Mouse (Mus musculus): ENCODE data around the gene Mcrip1.
"Not testable (repeated sequence)": the region's sequence is repeated elsewhere in the genome, so short reads cannot be mapped to it uniquely, and the experiment has no call there.

The Mcrip1 gene

DNA sequence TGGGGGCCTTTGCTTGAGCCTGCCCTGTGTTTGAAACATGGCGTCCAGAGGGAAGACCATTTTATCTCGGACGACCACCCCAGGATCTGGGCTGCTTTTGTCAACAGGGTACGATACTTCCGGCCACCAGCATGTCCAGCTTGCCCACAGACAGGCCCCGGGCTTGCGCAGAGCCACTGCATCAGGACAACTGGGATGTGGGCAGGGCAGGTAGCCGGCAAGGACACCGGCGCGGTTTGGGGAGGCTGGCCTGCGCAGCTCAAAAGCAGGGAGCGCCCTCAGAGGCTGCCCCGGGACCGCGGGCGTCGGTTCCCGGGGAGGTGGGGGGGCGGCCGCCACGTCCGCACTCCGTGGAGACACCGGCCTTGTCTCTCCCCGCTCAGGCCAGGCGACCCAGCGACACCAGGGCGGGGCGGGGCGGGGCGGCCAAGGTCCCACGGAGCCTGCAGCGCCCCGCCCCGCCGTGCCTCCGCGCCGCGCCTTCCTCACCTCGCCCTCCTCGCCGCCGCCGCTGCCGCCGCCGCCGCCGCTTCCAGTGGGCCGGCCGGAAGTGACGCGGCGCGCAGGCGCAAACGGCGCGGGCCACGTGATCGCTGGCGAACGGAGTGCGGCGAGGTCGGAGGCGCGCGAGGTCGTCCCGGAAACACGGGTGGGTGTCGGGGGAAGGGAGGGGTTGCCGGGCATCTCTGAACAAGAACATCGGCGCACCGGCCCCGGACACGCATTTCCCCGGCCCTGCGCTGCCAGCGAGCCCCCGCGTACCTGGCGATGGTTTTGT lies at the start of gene Mcrip1:
Gene Mcrip1 (minus strand): TSS at position 560 of the 778 bp plus-strand sequence.
- peak; percentile 93 for DNase-seq (ENCODE audit: low spot score in 2 of 2)

DNA sequence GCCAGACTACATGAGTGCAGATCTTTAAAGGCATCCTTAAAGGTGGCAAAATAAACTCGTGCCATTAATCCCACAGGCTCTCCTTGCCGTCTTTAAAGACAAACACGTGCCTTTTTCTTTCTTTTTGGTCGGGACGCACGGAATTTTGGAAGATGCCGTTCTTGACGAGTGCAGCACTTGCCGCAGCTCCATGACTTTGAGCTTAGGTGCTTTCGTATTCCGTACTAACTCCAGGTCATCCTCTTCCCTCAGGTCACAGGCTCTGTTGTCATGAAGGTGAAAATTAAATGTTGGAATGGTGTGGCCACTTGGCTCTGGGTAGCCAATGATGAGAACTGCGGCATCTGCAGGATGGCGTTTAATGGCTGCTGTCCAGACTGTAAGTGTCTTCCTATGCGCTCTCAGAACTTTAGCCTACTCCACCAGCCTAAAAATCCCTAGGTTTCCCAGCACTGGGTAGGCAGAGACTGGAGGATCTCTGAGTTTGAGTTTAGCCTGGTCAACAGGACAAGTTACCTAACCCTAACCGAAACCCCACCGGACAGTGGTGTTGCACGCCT lies 49.5 kb upstream of the Mcrip1 start:
- no peak for DNase-seq (ENCODE audit: low spot score in 2 of 2)

DNA sequence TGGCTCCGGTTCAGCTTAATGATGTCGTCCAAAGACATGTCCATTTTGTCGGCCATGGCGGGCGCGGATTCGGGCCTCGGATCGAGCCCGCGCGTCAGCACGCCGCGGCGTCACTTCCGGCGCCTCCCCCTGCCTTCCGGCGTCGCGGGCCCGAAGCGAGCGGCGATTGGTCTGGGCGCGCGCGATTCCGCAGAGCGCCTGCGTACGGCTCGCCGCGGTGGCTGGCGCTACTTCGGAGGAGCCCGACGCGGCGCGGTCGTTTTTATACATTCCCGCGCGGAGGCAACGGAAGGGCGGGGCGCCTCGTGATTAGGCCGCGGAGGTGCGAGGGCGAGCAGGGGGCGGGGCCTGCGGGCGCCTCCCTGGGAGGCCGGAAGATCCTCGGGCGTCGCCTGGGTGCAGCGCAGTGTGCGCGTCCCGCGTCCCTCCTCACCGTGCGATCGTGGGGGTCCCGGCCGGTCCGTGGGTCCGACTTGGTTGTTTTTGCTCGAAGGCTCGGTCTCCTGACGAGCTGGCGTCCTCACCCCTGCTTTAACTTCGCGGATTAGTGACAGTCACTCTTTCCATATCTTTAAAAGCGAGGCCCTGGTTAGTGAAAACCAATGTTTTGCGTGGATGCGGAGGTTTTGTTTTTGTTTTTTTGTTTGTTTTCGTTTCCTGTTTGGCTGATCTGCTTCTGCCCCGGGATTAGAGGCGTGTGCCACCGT lies 48.9 kb upstream of the Mcrip1 start, which contains the start of the genes Alyref and Anapc11:
Gene Alyref (minus strand): TSS at position 83 of the 707 bp plus-strand sequence.
Gene Anapc11 (plus strand): TSS at position 139 of the 707 bp plus-strand sequence.
- peak; percentile 94 for DNase-seq (ENCODE audit: low spot score in 2 of 2)

DNA sequence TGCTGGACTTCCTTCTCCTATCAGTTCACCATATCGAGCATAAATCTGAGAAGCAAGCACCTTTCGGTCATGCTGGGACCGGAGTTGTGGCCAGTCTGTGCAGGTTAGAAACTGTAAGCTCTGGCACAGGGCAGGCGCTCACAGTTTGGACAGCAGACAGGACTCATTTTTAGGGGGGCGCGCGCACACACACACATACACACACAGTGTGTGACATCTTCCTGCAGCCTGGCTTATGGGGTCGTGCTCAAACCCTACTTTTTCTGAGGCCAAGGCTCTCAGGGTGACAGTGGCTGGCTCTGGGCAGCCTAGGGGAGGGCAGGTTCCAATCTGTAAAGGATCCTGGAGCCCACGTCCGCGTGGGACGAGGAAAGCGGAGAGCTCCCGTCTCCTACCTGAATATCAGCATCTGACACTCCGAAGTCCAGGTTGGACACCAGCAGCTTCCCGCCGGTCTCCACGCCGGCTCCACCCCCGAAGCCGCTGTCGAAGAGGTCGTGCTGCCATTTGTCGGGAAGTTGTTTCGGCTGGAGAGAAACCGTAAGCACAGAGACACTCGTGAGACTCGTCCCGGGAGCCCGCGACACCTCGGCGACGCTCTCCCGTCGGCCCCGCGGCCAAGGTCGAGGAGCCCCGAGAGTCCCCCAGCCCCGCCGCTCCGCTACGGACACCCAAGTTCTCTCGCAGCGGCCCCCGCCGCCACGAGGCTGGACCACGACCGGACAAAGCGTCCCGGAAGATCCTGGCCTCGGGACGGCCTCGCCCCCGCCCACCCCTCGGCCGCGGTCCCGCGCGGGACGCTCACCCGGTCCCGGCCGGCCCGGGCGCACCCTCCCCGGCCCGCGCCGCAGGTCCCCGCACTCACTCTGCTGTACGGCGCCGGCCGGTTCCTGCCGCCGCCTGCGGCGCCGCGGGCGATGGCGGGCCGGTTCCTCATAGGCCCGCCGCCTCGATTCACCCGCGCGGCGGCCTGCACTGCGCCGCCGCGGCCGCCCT lies 48.0 kb upstream of the Mcrip1 start:
- peak in 1 of 2 experiments; percentile 24 for DNase-seq (ENCODE audit: low spot score in 2 of 2)

DNA sequence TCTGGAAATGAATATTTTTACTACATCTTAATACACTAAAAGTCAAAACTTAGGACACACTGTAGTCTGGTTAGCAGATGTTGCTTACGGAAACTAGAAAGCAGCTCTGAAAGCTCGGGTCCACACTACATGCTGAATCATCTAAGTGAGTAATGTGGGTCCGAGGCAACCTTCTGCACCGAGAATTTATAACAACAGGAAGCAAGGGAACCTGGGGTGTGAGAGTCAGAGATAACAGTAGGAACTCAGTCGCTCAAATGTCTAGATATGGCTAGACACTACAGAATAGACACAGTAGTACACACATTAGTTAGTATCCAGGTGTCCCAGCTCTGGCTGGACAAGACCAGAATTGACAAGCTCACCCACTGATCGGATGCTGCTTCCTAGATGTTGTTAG lies 39.0 kb upstream of the Mcrip1 start:
- no peak for DNase-seq (ENCODE audit: low spot score in 2 of 2)

DNA sequence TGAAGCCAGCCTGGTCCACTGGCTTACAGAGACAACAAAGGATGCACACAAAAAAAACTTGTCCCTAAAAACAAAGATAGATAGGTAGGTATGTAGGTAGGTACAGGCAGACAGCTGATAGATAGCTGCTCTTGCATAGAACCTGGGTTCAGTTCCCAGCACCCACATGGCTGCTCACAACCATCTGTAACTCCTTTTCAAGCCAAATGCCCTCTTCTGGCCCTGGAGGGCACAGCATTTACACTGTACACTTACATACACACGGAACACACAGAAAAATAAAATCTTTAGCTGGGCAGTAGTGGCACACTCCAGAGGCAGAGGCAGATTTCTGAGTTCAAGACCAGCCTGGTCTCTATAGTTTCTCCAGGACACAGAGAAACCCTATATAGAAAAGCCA lies 34.4 kb upstream of the Mcrip1 start:
- DNase-seq (ENCODE audit: low spot score in 2 of 2), result no peak

DNA sequence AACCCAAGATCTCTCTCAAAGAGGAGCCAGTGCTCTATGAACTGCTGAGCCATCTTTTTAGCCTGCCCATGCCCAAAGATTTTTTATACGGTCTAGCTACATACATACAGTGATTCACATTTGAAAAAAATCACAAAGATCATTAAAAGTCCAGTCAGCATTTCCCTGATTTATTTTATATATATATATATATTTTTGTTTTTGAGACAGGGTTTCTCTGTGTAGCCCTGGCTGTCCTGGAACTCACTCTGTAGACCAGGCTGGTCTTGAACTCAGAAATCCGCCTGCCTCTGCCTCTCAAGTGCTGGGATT lies 33.4 kb upstream of the Mcrip1 start:
- not testable (repeated sequence) for DNase-seq (ENCODE audit: low spot score in 2 of 2)

DNA sequence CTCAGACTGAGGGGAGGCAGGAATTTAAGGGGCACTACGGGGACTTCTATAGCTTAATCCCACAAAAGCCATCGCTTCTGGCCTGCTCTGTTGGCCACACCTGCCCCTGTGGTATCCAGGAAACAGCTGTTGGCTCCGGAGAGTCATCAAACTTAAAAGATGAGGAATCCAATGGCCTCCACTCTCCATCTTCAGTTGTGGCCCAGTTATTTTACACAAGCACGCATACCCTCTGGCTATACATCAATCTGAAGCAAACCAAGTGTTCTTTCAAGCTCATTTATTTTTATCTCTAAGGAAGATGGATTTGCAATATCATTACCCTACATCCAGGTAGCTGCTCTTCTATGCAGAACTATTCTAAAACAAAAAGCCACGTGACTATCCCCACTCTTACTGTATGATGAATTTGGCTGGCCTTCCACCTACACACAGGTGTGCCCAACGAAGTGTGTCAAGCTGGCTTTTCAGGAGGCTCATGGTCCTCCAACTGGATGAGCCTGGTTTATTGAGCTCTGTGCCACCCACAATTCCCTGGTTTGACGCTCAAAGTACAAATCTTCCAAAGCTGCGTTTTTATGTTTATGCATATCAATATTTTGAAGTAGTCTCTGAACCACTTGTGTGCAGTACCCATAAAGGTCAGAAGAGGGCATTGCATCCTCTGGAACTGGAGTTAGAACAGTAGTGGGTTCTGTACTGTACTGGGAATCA lies 32.9 kb upstream of the Mcrip1 start:
- peak; percentile 37 to 54 for DNase-seq (ENCODE audit: low spot score in 2 of 2)

DNA sequence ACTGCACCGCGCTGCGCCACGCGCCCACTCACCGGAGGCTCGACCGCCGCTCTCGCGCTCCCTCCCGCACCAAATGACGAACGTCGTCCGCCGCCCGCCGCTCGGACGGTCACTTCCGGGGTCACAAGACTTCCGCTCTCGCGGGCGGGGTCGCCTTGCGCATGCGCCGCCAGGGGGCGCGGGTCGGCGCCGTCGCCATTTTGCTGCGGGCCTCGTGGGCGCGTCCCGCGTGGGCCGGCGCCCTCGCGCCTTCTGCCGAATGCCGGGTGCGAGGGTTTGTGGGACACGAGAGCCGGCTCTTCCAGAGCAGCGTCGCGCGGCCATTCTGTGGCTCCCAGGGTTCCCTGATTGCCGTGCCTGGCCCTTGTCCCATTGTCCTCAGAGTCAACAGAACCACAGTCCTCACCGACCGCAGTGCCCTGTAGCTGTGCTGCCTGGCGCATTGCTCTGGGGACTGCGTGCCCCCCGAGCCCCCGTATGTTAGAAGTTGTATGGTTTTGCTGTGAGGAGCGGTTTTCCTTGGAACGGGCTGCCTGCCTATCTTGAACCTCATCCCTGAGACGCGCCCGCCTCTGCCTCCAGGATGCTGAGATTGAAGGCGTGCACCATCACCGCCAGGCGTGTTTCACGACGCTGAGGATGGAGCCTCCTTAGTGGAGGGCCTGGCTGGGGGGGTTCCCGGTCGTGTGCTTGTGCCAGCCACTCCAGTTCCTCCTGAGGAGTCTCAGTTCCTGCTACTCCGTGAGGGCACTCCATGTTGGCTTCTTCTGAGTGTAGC lies 32.2 kb upstream of the Mcrip1 start, which contains the start of gene Arhgdia:
Gene Arhgdia (minus strand): TSS at position 135 of the 778 bp plus-strand sequence.
- DNase-seq (ENCODE audit: low spot score in 2 of 2), result peak; percentile 84 to 88

DNA sequence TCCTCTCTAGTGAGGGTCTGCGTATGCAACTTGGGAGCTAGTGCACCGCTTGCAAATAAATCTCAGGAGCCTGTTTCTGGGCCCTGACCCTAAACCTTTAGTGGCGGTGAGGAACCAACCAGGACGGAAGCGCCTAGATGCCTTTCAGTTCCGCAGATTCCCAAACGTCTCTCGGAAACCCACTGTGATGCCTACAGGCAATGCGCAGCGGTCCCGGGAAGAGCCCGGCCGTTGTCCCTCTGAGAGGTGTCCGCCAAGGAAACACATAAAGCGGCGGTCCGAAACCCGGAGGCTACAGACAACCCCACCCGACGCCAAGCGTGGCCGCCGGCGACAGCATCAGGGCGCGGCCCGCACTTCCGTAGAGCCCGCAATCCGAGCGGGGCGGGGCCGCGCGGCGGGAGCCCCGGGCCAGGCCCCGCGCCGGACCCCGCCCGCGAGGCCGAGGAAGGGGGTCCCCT lies 31.4 kb upstream of the Mcrip1 start:
- peak; percentile 48 for DNase-seq (ENCODE audit: low spot score in 2 of 2)

DNA sequence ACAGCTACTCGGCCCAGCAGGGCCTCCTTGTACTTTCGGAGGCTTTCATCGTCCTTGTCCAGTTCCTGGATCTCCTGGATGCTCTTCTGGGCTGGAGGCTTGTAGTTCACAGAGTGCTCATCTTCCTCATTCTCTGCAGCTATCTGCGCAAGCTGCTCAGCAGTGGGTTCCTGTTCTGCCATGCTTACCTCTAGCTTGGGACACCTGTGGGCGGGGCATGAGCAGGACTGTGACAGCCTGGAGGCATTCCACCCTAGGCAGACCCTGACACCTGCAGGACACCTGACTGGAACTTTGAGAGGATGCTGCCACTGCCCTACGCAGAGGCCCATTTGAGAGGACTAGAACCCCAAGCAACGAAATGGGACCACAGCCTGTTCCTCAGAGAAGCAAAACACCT lies 30.7 kb upstream of the Mcrip1 start:
- peak; percentile 48 to 52 for DNase-seq (ENCODE audit: low spot score in 2 of 2)

DNA sequence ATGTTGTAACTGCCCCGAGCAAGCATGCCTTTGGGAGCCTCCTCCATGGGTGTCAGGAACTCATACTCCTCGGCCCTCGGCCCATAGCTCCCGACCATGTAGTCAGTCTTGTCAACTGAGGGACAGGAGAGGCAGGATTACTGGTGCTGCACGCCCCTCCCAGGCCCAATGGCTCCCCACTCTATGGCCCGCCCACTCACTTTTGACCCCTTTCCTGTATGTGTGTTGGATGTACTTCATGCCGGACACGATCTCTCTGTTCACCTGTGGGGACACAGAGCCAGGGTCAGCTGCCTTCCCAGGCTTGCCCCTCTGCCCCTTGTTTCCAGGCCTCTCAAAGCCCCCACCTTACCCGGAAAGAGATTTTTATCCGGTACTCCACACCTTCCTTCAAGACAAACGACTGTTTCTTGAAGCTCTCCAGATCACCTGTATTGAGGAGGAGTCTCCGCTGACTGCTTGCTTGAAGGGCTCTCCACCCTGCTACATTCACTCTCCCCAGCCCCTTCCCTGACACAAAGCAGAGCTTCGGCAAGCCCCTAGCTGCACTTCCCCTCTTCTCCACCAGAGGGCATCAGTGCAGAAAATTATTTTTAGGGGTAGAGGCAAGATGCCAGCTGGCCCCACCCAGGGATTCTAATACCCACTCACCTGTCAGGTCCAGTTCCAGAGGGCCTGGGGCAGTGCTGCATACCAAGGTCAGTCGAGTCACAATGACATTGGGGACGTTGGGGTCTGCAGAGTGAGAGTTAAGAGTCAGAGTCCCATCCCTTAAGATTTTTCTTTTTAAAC lies 30.0 kb upstream of the Mcrip1 start:
- peak; percentile 65 to 73 for DNase-seq (ENCODE audit: low spot score in 2 of 2)

DNA sequence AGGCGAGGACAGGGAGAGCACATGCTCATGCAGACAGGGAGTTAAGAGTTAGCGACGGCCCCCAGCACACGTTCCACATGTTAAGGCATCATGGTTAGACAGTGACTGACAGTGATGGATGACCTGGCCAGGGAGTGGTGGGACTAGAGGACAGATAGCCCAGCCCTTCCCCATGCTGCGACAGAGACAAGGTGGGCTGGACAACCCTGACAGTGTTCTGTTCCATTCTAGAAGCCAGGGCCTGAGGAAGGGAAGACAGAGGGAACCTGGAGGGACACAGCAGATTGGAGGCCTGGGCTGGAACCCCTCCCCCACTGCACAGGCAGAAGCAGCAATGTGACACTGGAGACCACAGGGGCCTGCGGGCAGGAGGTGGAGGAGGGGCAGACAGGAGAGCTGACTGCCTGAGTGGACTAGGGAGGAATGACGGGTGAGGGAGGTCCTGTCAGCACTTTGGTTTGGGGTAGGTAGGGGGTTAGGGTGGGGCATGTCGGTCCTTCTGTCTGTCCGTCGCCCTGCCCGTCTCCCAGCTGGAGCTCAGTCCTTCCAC lies 29.2 kb upstream of the Mcrip1 start:
- DNase-seq (ENCODE audit: low spot score in 2 of 2), result no peak

DNA sequence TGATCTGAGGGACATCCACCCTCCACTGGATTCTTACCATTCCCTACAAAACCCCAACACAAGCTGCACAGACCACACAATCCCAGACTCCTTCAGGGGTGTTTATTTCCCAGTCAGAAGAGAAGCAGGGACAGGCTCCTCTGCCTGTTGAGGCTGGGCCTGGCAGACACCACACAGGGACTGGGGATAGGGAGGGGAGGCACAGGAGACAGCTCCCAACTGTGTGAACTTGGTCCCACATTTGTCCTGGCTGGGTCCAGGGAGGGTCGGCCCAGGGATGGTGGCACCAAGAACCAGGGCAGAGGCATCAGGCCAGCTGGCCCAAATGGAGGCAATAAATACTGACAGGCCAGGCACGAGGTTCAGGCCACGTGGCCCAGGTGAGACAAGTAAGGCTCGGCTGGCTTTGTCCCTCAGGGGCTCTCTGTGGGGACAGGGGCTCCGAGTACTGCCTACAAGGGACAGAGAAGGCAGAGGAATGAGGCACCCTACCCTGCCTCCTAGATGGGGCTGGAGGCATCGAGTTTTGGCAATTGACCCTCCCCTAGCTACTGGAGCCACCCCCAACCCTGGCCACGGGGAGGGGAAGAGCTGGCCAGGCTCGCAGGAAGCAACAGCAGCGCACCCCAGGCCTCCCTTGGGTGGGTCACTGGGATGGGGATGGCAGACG lies 28.6 kb upstream of the Mcrip1 start:
- DNase-seq (ENCODE audit: low spot score in 2 of 2), result no peak

DNA sequence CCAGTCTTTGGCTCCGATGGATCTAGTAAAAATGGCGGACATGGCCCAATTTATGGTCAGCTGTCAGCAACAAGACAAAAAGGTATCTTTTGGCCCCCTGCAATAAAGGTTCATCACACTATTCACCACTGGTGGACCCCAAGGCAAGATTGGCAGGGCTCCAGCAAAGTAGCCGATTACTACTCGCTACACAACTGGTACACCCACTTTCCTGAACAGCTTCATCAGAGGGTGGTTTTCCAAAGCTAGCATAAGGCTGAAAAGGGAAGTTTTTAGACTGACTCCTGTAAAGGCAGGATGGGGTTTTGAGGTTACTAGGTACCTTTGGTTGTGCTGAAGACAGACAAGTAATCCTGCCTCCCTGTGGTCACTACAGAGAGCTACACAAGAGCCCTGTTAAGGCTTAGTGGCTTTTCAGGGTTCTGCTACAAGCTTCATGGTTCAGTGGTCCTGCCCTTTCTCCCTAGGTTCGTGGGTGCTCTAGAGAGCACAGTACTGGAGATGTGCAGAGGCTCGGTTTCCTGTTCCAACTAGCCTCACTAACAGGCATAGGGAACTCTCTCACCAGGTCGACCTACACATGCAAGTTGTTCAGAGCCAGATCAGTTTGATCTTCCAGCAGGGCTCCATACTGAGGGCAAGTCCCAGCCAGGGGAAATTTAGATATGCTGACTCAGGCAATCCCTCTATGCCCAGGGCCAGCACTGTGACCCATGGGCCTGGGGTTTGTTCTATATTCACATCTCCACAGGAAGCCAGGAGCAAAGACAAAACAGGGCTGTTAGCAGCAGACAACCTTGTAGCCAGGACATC lies 27.9 kb upstream of the Mcrip1 start:
- DNase-seq (ENCODE audit: low spot score in 2 of 2), result peak; percentile 17 to 25

DNA sequence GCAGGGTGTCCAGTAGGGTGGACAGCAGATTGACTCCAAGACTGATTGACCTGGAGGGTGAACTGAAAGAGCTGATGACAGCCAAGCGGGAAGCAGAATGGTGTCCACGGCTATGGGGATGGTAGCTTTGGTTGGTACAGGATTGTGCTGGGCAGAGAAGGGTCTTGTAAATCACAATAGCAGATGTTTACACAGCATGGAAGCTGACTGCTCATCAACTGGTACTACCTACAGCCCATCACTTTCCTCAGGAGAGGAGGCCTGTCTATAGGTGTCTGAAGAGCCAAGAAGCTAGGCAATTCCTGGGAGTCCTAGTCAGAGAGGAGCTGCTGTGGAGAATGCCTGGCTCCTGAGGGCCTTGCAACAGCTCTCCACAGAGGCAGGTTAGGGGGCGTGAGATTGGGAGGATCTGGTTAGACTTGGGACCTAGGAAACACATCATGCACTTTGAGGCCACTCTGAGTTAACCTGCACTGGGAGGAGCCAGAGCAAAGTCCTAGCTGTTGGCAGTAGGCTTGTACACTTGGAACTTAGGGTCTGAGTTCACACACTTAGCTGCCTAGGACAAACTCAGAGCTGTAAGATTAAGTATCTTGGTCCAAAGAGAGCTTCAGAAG lies 26.9 kb upstream of the Mcrip1 start:
- no peak for DNase-seq (ENCODE audit: low spot score in 2 of 2)

DNA sequence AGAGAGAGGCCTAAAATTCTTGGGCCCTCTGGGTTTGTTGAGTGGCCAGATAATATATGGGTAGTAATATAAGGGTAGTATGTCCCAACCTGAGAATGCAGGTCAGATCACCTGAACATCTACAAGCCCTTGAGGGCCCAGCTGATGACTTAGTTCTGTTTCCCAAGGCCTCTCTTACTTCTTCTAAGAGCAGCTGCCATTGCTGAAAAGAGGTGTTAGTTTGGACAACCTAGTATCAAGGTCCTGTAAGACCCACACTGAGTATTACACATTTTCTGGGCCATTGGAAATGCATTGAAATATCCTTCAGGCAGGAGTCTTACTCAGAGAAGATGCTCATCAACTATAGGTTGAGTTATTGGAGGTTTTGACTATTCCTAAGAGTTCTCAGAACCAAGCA lies 26.4 kb upstream of the Mcrip1 start:
- DNase-seq (ENCODE audit: low spot score in 2 of 2), result no peak
